Mouse (Mus musculus) T-cell, adult 66 days (primary cell): ENCODE data around the gene Nr5a1. TPM values are rescaled to one million over a fixed set of nuclear protein-coding genes. Genes with fewer than 3 reads are reported as not detected.

Experiments
- total RNA-seq, 2 experiments: library from RNA; stranded (reverse); gene quantifications; 3 replicates in 1 of 2; 4 replicates in 1 of 2; pipeline ENCODE4 v1.2.4; 2023

Nr5a1 gene
- not detected for total RNA-seq

GRCm38 (mm10) chr2:38714324-38714723 lies at the start of gene Nr5a1:
TSS of gene Nr5a1 (minus strand) at chr2:38714542.

GRCm38 (mm10) chr2:38643625-38644427 lies 70.5 kb downstream of the Nr5a1 start, which contains the start of gene Psmb7:
TSS of gene Psmb7 (minus strand) at chr2:38644087.

Other genes starting within 250 kb of the Nr5a1 start
- 1 to 10 TPM in 1 of 2 experiments, under 1 TPM in 1; 0.89 to 2.7 TPM for gene Nek6, start 202.9 kb downstream of the Nr5a1 start, total RNA-seq
- 100 to 1,000 TPM; 104 to 106 TPM for gene Psmb7, start 70.5 kb downstream of the Nr5a1 start, total RNA-seq
- gene Nr6a1, start 213.1 kb upstream of the Nr5a1 start, total RNA-seq, result 1 to 10 TPM; 4.5 to 7.7 TPM
- gene Olfml2a, start 217.4 kb upstream of the Nr5a1 start, total RNA-seq, result not detected